Mouse (Mus musculus) stomach, postnatal 0 days (tissue): ENCODE data around the gene Stx6.

Experiments
- CTCF ChIP-seq: IDR thresholded peaks from 2 replicates; pipeline ENCODE4 v1.5.1; 2016; ENCODE audit warnings: antibody characterized with exemption, low read depth, mild to moderate bottlenecking, moderate library complexity
- EP300 ChIP-seq: optimal IDR thresholded peaks from 2 replicates; pipeline ENCODE3; 2016; ENCODE audit warnings: antibody characterized with exemption

DNA sequence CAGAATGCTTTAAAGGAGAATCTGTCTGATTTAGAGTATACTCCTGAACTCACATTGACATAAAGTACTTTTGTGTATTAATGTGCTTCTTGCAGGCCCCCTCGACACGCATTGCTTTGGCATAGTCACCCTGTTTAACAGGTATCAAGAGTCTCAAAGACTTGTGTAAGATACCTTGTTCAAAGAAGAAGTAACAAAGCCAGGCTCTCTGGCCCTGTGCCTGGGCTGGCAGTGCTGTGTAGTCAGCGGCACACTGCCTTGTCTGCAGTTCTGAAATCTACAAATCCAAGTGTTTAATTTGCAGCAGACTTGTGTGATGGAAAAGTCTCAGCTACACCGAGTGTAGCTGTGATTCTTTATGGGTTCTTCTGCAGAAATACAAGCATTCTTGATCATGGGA is 38.2 kb downstream of the Stx6 start:
- TF ChIP-seq CTCF (no peak), EP300 (no peak)
